Mouse (Mus musculus) kidney, embryonic 14.5 days (tissue): ENCODE results near the gene St3gal3. TPM values are rescaled to one million over a fixed set of nuclear protein-coding genes. Genes with fewer than 3 reads are reported as not detected.

Experiments
- ATAC-seq: fragments of 200-750 bp; cut with Nextera tagmentation; 2 replicates; pipeline ENCODE4 v1.8.0; 2017; ENCODE audit warnings: moderate number of reproducible peaks, mild to moderate bottlenecking, moderate TSS enrichment, moderate library complexity; ENCODE audit not compliant: low FRiP score, low TSS enrichment
- H3K27ac ChIP-seq: fragments of 300-500 bp; sonication (generic); 2 replicates; pipeline ENCODE4 v1.5.1; 2014; ENCODE audit warnings: low read depth, mild to moderate bottlenecking, low read length, moderate library complexity, mixed read lengths
- H3K27me3 ChIP-seq: fragments of 300-500 bp; sonication (generic); 2 replicates; pipeline ENCODE4 v1.6.1; 2014; ENCODE audit warnings: mild to moderate bottlenecking, low read length; ENCODE audit not compliant: control insufficient read depth, insufficient read depth
- H3K36me3 ChIP-seq: fragments of 300-500 bp; sonication (generic); 2 replicates; pipeline ENCODE4 v1.6.1; 2014; ENCODE audit warnings: low read length, mixed read lengths; ENCODE audit not compliant: control insufficient read depth, insufficient read depth
- H3K4me1 ChIP-seq: fragments of 300-500 bp; sonication (generic); 2 replicates; pipeline ENCODE4 v1.6.1; 2014; ENCODE audit warnings: low read length, mixed read lengths; ENCODE audit not compliant: control insufficient read depth, insufficient read depth
- H3K4me2 ChIP-seq: fragments of 300-500 bp; sonication (generic); replicated peaks from 2 replicates; pipeline ENCODE4 v1.6.1; 2014; ENCODE audit warnings: low read depth, mild to moderate bottlenecking, low read length
- H3K4me3 ChIP-seq: fragments of 300-500 bp; sonication (generic); 2 replicates; pipeline ENCODE4 v1.5.1; 2014; ENCODE audit warnings: mild to moderate bottlenecking, low read length
- H3K9ac ChIP-seq: fragments of 300-500 bp; sonication (generic); 2 replicates; pipeline ENCODE4 v1.6.1; 2014; ENCODE audit warnings: low read depth, mild to moderate bottlenecking, low read length, moderate library complexity
- H3K9me3 ChIP-seq: fragments of 300-500 bp; sonication (generic); 2 replicates; pipeline ENCODE4 v1.6.1; 2016; ENCODE audit warnings: low read length; ENCODE audit not compliant: control insufficient read depth
- WGBS: fragments of 180-500 bp; shearing (Covaris S2); extraction: QIAGEN DNeasy Blood & Tissue Kit; methylation state at CpG from one replicate; pipeline ENCODE4 v1.1.7; 2014; 5-methylcytosine and 5-hydroxymethylcytosine counted together
- polyA plus RNA-seq: library from polyadenylated mRNA; unstranded; fragments of >200 nt; fragmentation: Nextera tagmentation; extraction: Ambion mirVana; gene quantifications from 2 replicates; pipeline ENCODE4 v1.2.1, GENCODE M21; 2014

Gene St3gal3
- polyA plus RNA-seq, 1 experiment from 2014 or later: 6.8 TPM

DNA sequence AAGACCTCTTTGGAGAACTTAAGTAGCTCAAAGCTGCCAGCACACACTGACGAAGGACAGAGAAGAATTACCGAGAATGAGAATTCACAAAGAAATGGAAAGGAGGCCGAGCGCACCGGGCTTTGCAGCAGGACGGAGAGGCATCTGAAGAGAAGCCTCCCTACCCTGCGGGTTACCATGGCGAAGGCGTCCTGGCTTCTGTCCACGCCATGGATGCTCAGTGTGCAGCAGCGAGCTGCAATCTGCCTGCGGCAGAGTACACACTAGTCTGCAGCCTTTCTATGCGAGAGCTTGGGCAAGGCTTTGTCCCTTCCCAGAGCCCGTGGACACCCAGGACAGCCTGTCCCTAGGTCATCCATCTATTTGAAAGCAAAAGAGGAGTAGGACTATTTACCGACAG is 21.8 kb upstream of the St3gal3 start:
- Histone ChIP-seq H3K27ac (no peak overlapping the region), H3K9ac (no peak overlapping the region), H3K4me3 (no peak overlapping the region), H3K4me1 (no peaks in the 10 kb centered on the region), H3K4me2 (no peak overlapping the region), H3K36me3 (peaks cover 99% of the 10 kb centered on the region), H3K9me3 (no peaks in the 10 kb centered on the region), H3K27me3 (no peaks in the 10 kb centered on the region)
- WGBS: 94% methylated on average over 15 of the region's 15 CpGs
- ATAC-seq: no peak

DNA sequence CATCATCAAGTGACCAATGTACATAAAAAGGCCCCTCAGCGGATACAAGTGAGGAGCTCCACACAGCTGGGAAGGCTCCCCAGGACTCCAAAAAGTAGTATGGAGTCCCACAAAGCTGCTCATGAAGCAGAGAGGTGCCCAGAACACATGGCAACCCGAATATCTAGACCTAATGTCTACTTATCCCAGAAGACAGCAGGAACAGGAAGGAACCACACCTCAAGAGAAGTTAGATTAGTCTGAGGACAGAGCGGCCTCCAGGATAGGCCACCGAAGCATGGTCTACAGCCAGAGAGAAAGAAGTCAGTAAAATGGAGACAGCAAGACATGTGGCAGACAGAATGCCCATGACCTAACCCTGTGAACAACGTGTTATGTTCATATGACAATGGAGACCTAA is 20.2 kb upstream of the St3gal3 start:
- no peak for ATAC-seq
- Histone ChIP-seq H3K27ac (no peak overlapping the region), H3K36me3 (peaks cover 97% of the 10 kb centered on the region)

DNA sequence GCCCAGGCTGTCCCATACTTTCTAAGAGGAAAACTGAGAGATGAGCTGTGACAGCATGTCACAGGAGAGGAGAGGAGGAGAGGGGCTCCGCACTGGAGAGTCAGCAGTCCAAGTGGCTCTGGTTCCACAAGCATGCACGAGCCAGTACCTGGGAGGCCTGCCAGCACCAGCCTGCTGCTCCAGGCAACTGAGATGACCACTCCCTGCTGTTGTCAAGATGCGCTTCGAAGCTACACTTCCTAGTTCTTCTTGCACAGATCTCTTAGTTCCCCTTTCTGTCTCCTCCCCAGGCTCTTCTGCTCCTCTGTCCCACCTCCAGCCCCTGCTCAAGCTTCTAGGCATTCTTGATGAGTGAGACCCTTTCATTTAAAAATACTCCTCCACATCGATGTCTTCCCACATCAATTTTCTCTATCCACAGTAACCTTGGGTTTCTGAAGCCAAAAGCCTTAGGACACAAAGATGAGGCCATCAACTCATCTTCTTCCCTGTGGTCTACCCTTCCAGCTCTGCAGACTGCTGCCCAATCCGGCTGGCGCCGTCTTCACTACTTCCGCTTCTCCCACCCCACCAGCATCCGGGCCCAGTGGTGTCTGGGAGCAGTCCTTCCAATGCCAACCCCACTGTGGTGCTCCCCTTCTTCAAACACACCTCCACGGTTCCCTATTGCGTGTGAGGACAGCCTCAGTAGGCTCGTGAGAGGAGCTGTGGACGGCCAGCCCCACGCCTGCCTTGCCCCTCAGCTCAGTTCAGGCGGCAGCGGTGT is 17.5 kb upstream of the St3gal3 start:
- no peak overlapping the region for H3K4me2 ChIP-seq
- no peaks in the 10 kb centered on the region for H3K27me3 ChIP-seq
- H3K36me3 ChIP-seq: peaks cover 98% of the 10 kb centered on the region
- no peak for ATAC-seq
- H3K9ac ChIP-seq: no peak overlapping the region
- no peak overlapping the region for H3K4me3 ChIP-seq
- no peak overlapping the region for H3K27ac ChIP-seq
- no peaks in the 10 kb centered on the region for H3K4me1 ChIP-seq
- no peaks in the 10 kb centered on the region for H3K9me3 ChIP-seq
- WGBS: 94% methylated on average over 17 of the region's 17 CpGs

More for the DNA sequence above, 20.2 kb upstream of the St3gal3 start:
- no peak overlapping the region for H3K9ac ChIP-seq
- H3K9me3 ChIP-seq: no peaks in the 10 kb centered on the region
- WGBS: 95% methylated on average over 5 of the region's 5 CpGs
- no peak overlapping the region for H3K4me2 ChIP-seq
- no peaks in the 10 kb centered on the region for H3K27me3 ChIP-seq
- no peak overlapping the region for H3K4me3 ChIP-seq
- H3K4me1 ChIP-seq: no peaks in the 10 kb centered on the region

DNA sequence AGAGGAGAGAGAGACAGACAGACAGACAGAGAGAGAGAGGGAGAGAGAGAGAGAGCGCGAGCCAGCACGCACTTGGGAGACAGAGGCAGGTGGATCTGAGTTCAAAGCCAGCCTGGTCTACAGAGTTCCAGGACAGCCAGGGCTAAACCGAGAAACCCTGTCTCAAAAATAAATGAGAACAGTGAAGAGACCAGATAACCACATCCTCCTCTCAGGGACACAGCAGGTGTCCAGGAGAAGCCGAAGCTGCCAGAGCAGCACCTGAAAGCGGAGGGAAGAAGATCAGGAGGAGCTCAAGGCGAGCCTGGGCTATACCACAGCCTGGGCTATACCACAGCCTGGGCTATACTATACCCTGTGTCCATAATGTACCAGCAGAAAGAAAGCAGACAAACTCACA is 16.1 kb upstream of the St3gal3 start:
- WGBS: 96% methylated on average over 7 of the region's 7 CpGs
- Histone ChIP-seq H3K4me2 (no peak overlapping the region), H3K36me3 (peaks cover 98% of the 10 kb centered on the region), H3K9ac (no peak overlapping the region), H3K9me3 (no peaks in the 10 kb centered on the region), H3K4me3 (no peak overlapping the region), H3K4me1 (no peaks in the 10 kb centered on the region), H3K27ac (no peak overlapping the region), H3K27me3 (no peaks in the 10 kb centered on the region)
- ATAC-seq: no peak

DNA sequence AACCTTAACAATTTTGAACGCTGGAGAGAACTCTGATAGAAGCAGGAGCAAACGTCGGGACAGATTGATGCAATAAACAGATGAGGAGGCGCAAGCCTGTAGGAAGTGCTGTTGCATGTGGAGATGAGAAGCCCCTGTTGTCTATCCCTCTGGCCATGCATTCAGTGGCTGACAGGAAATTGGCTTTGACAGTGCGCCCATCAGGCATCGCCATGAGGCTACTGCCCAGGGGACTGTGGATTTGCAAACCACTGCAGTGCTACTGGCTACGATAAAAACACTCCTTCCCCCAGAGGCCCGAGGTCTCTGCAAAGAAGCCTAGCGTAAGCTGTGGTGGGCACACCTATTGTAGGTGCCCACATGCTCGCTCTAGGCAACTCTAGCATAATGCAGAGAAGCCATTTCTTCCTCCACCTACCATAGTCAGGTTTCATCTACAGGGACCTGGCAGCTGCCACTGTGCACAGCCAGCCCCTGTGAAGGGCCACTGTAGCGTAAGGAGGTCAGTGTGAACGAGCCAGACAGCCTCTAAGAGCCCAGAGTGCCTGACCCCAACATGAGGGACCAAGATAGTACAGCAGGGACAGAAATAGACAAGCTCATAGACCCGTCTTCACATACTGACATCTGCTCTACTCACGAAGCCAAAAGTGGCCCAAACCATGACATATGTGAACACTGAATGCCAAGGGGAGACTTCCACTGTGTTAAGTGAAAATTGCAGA is 15.4 kb upstream of the St3gal3 start:
- Histone ChIP-seq H3K27ac (no peak overlapping the region), H3K36me3 (peaks cover 98% of the 10 kb centered on the region), H3K27me3 (no peaks in the 10 kb centered on the region), H3K4me3 (no peak overlapping the region), H3K4me2 (no peak overlapping the region), H3K4me1 (no peaks in the 10 kb centered on the region), H3K9ac (no peak overlapping the region), H3K9me3 (no peaks in the 10 kb centered on the region)
- 85% methylated on average over 14 of the region's 14 CpGs for WGBS
- no peak for ATAC-seq

DNA sequence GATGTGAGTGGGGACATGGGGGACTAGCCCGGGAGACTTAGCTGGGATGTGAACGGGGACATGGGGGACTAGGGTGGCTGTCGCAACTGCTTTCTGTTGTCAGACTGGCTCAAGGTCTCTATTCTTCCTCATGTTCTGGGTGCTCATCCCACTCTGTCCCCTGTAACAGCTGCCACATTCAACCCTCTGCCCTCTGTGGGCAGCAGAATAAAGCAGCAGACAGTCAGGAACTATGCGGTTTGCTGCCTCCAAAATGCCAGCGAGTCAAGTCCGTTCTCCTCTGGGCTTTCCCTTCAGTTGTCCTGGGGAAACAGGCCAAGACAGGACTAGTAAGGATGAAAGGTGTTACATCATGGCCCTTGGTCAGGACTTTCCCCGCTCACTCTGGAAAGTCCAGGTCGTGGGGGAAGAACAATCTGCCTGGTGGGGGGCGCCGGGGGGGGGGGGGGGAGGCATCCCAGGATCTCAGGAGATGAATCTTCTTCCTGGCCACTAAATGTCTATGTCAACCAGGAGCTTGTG is 14.4 kb upstream of the St3gal3 start:
- ATAC-seq: no peak
- Histone ChIP-seq H3K9ac (no peak overlapping the region), H3K4me1 (no peaks in the 10 kb centered on the region), H3K4me3 (no peak overlapping the region), H3K27ac (no peak overlapping the region), H3K9me3 (no peaks in the 10 kb centered on the region), H3K36me3 (peaks cover 98% of the 10 kb centered on the region), H3K4me2 (no peak overlapping the region), H3K27me3 (no peaks in the 10 kb centered on the region)
- WGBS: 91% methylated on average over 10 of the region's 10 CpGs

DNA sequence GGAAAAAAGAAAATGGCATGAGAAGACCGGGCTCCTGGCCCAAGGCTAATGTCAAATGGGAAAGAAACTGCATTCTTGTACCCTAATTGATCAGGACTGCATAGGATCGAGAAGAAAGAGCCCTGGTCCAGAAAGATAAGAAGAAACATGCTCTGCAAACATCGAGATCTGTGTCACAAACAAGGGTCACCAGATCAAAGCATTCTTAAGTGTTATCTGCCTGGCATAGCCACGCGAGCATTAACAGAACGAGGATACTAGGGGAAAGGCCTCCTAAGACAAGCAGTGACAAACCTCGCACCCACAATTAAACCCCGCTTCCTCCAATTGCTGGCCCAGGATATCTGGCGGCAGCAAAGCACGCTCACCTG is 13.6 kb upstream of the St3gal3 start:
- no peaks in the 10 kb centered on the region for H3K9me3 ChIP-seq
- H3K4me2 ChIP-seq: no peak overlapping the region
- no peak overlapping the region for H3K27ac ChIP-seq
- H3K27me3 ChIP-seq: no peaks in the 10 kb centered on the region
- no peak for ATAC-seq
- H3K36me3 ChIP-seq: peaks cover 98% of the 10 kb centered on the region
- WGBS: 82% methylated on average over 10 of the region's 10 CpGs
- H3K4me3 ChIP-seq: no peak overlapping the region
- H3K9ac ChIP-seq: no peak overlapping the region
- H3K4me1 ChIP-seq: no peaks in the 10 kb centered on the region

DNA sequence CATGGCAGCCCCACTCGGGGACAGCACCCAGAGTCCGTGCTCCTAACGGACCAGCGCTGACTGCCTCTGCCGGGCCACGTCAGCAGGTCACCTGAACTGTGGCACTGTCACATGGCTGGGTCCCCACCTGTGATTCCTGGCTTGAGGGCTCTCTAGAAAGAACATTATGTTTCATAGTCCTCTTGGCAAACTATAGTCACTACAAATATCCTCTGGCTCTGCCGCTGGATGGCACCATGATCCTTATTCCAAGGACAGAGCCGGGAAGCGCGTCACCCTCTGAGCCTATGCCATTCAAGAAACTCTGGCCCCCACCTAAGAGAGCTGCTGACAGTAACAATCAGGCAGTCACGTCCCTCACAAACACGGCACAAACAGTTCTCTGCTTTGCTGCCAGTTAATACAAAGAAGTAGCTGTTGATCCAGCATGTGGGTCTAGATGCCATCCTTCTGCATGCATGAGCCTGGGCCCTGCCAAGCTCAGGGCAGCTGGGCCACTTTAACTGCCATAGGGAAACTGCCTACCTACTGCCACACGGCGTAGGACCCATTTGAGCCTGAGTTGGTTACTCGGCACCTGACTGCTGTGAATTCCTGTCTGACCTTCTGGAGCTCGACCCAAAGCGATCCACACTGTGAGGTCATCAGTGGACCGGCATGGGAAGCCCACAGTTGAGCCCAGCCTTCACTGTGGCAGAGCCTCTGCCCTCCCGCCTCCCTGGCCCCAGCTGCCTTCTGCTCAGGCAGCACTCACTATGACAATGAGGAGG is 13.0 kb upstream of the St3gal3 start:
- H3K36me3 ChIP-seq: peaks cover 98% of the 10 kb centered on the region
- no peaks in the 10 kb centered on the region for H3K9me3 ChIP-seq
- 93% methylated on average over 19 of the region's 19 CpGs for WGBS
- no peak overlapping the region for H3K9ac ChIP-seq
- H3K4me3 ChIP-seq: no peak overlapping the region
- ATAC-seq: no peak
- no peak overlapping the region for H3K27ac ChIP-seq
- H3K4me1 ChIP-seq: no peaks in the 10 kb centered on the region
- no peaks in the 10 kb centered on the region for H3K27me3 ChIP-seq
- no peak overlapping the region for H3K4me2 ChIP-seq
